Mouse (Mus musculus): ENCODE measurements around the gene Ccdc24. TPM values are rescaled to one million over a fixed set of nuclear protein-coding genes. Genes with fewer than 3 reads are reported as not detected.

Ccdc24 gene
- polyA plus RNA-seq, 1 experiment: not detected

GRCm38 (mm10) chr4:117837271-117837670, 35.1 kb downstream of the Ccdc24 start:
- TF ChIP-seq POLR2A (IDR thresholded peaks at IDR 0.05; ENCODE audit: borderline replicate concordance, control insufficient read depth, low read depth, low read length): no peak
- Histone ChIP-seq H3K27ac (ENCODE audit: control insufficient read depth, insufficient read depth, low read depth, low read length, poor library complexity) (no peak overlapping the region), H3K4me3 (replicated peaks; ENCODE audit: control insufficient read depth, low read depth, low read length) (peak overlapping the region; percentile 16), H3K4me1 (ENCODE audit: control insufficient read depth, insufficient read depth, low read length) (peaks cover 1% of the 10 kb centered on the region)
- WGBS: 73% methylated on average over 4 of the region's 4 CpGs

GRCm38 (mm10) chr4:117836204-117836767, 36.1 kb downstream of the Ccdc24 start:
- peak overlapping the region; percentile 89 for H3K4me3 ChIP-seq (replicated peaks; ENCODE audit: control insufficient read depth, low read depth, low read length)
- WGBS: under 1% methylated on average over 48 of the region's 48 CpGs
- H3K27ac ChIP-seq (ENCODE audit: control insufficient read depth, insufficient read depth, low read depth, low read length, poor library complexity): peak overlapping the region; percentile 92
- no peak for TF ChIP-seq POLR2A (IDR thresholded peaks at IDR 0.05; ENCODE audit: borderline replicate concordance, control insufficient read depth, low read depth, low read length)
- H3K4me1 ChIP-seq (ENCODE audit: control insufficient read depth, insufficient read depth, low read length): peaks cover 3% of the 10 kb centered on the region

- under 1% methylated on average over 59 of the region's 60 CpGs for WGBS
- Histone ChIP-seq H3K4me3 (replicated peaks; ENCODE audit: control insufficient read depth, low read depth, low read length) (peak overlapping the region; percentile 87), H3K4me1 (ENCODE audit: control insufficient read depth, insufficient read depth, low read length) (peaks cover 6% of the 10 kb centered on the region), H3K27ac (ENCODE audit: control insufficient read depth, insufficient read depth, low read depth, low read length, poor library complexity) (peak overlapping the region; percentile 92)
- TF ChIP-seq POLR2A (IDR thresholded peaks at IDR 0.05; ENCODE audit: borderline replicate concordance, control insufficient read depth, low read depth, low read length) (peak; percentile 31; the same call in 1 of the 2 replicates), CTCF (IDR thresholded peaks at IDR 0.05; ENCODE audit: control insufficient read depth, insufficient read depth, low read length) (no peak)
Observed at GRCm38 (mm10) chr4:117835531-117836111, 36.7 kb downstream of the Ccdc24 start.

GRCm38 (mm10) chr4:117834845-117835530, 37.4 kb downstream of the Ccdc24 start:
- TF ChIP-seq CTCF (IDR thresholded peaks at IDR 0.05; ENCODE audit: control insufficient read depth, insufficient read depth, low read length): no peak
- peak; percentile 70; the same call in 1 of the 2 replicates for TF ChIP-seq POLR2A (IDR thresholded peaks at IDR 0.05; ENCODE audit: borderline replicate concordance, control insufficient read depth, low read depth, low read length)
- Histone ChIP-seq H3K4me1 (ENCODE audit: control insufficient read depth, insufficient read depth, low read length) (peaks cover 6% of the 10 kb centered on the region), H3K27ac (ENCODE audit: control insufficient read depth, insufficient read depth, low read depth, low read length, poor library complexity) (peak overlapping the region; percentile 92), H3K4me3 (replicated peaks; ENCODE audit: control insufficient read depth, low read depth, low read length) (peak overlapping the region; percentile 87)
- WGBS: 5% methylated on average over 36 of the region's 36 CpGs

- TF ChIP-seq CTCF (IDR thresholded peaks at IDR 0.05; ENCODE audit: control insufficient read depth, insufficient read depth, low read length) (no peak), POLR2A (IDR thresholded peaks at IDR 0.05; ENCODE audit: borderline replicate concordance, control insufficient read depth, low read depth, low read length) (no peak)
- WGBS: 38% methylated on average over 3 of the region's 3 CpGs
- Histone ChIP-seq H3K4me3 (replicated peaks; ENCODE audit: control insufficient read depth, low read depth, low read length) (peak within 1 kb of the TSS; percentile 87), H3K27ac (ENCODE audit: control insufficient read depth, insufficient read depth, low read depth, low read length, poor library complexity) (peak within 1 kb of the TSS; percentile 92), H3K4me1 (ENCODE audit: control insufficient read depth, insufficient read depth, low read length) (peaks cover 6% of the 10 kb centered on the region)
Observed at GRCm38 (mm10) chr4:117834457-117834844, 37.9 kb downstream of the Ccdc24 start, which contains the start of gene Slc6a9. Gene Slc6a9 (plus strand): TSS chr4:117834506.

- H3K27ac ChIP-seq (ENCODE audit: control insufficient read depth, insufficient read depth, low read depth, low read length, poor library complexity): peak overlapping the region; percentile 83
- peaks cover 9% of the 10 kb centered on the region for H3K4me1 ChIP-seq (ENCODE audit: control insufficient read depth, insufficient read depth, low read length)
- TF ChIP-seq POLR2A (IDR thresholded peaks at IDR 0.05; ENCODE audit: borderline replicate concordance, control insufficient read depth, low read depth, low read length) (no peak), CTCF (IDR thresholded peaks at IDR 0.05; ENCODE audit: control insufficient read depth, insufficient read depth, low read length) (no peak)
- WGBS: 36% methylated on average over 9 of the region's 9 CpGs
- H3K4me3 ChIP-seq (replicated peaks; ENCODE audit: control insufficient read depth, low read depth, low read length): no peak overlapping the region
Observed at GRCm38 (mm10) chr4:117831920-117832691, 40.3 kb downstream of the Ccdc24 start.

- Histone ChIP-seq H3K4me3 (replicated peaks; ENCODE audit: control insufficient read depth, low read depth, low read length) (no peak overlapping the region), H3K27ac (ENCODE audit: control insufficient read depth, insufficient read depth, low read depth, low read length, poor library complexity) (peak overlapping the region; percentile 83), H3K4me1 (ENCODE audit: control insufficient read depth, insufficient read depth, low read length) (peaks cover 9% of the 10 kb centered on the region)
- TF ChIP-seq POLR2A (IDR thresholded peaks at IDR 0.05; ENCODE audit: borderline replicate concordance, control insufficient read depth, low read depth, low read length): no peak
- TF ChIP-seq CTCF (IDR thresholded peaks at IDR 0.05; ENCODE audit: control insufficient read depth, insufficient read depth, low read length): no peak
- 67% methylated on average over 2 of the region's 2 CpGs for WGBS
Observed at GRCm38 (mm10) chr4:117831499-117831898, 40.9 kb downstream of the Ccdc24 start.

GRCm38 (mm10) chr4:117830801-117831200, 41.6 kb downstream of the Ccdc24 start:
- no peak overlapping the region for H3K4me3 ChIP-seq (replicated peaks; ENCODE audit: control insufficient read depth, low read depth, low read length)
- WGBS: 87% methylated on average over 9 of the region's 9 CpGs
- peaks cover 9% of the 10 kb centered on the region for H3K4me1 ChIP-seq (ENCODE audit: control insufficient read depth, insufficient read depth, low read length)
- peak overlapping the region; percentile 83 for H3K27ac ChIP-seq (ENCODE audit: control insufficient read depth, insufficient read depth, low read depth, low read length, poor library complexity)
- TF ChIP-seq CTCF (IDR thresholded peaks at IDR 0.05; ENCODE audit: control insufficient read depth, insufficient read depth, low read length) (no peak), POLR2A (IDR thresholded peaks at IDR 0.05; ENCODE audit: borderline replicate concordance, control insufficient read depth, low read depth, low read length) (no peak)
